Mouse (Mus musculus) myocyte (in vitro differentiated cells): Measurements from ENCODE around the gene Sec16b.

Experiments used
- MAX ChIP-seq: IDR thresholded peaks from one replicate; pipeline ENCODE4 v1.6.1; 2011; ENCODE audit warnings: low read depth, mild to moderate bottlenecking, control low read depth
- MYOD1 ChIP-seq, 3 experiments: IDR thresholded peaks; one replicate each; pipeline ENCODE4 v1.6.1; 2011; ENCODE audit warnings: control low read depth in 2 of 3, low read depth in 2 of 3, mild to moderate bottlenecking in 2 of 3, moderate library complexity in 1 of 3; ENCODE audit not compliant: insufficient read length in 2 of 3, control insufficient read depth in 1 of 3
- POLR2A ChIP-seq: IDR thresholded peaks from one replicate; pipeline ENCODE4 v1.6.1; 2011; ENCODE audit warnings: low read depth, mild to moderate bottlenecking, control low read depth, moderate library complexity; ENCODE audit not compliant: insufficient read length

DNA sequence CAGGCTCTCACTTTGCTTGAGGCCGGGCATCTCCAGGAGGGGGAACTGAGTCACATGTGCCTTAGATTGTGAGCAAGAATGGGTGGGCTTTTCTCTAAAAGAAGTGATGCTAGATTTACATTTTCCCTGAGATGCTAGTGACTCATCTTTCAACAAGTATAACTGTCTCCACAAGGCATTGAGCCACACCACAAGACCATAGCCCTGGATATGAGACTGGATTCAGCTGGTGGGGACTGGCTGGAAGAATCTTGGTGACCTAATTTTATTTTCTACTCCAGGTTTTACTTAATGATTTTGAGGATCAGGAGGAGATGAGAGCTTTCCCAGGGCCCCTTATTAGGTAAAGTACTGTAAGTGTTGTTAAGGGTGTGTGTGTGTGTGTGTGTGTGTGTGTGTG lies 29.0 kb downstream of the Sec16b start:
- TF ChIP-seq POLR2A (no peak), MYOD1 (IDR thresholded peaks at IDR 0.05; ENCODE audit: control insufficient read depth in 1 of 3, insufficient read length in 2 of 3, low read depth in 2 of 3) (no peak), MAX (no peak)
